Mouse (Mus musculus) cortical plate, adult 2 months (tissue): ENCODE results near the gene Vps13d. TPM values are rescaled to one million over a fixed set of nuclear protein-coding genes. Genes with fewer than 3 reads are reported as not detected.
A peak's percentile ranks its signal among the peaks of the same experiment; 100 is the strongest.

ENCODE experiments used
- H3K27ac ChIP-seq: fragments of 200-500 bp; 2 replicates; pipeline ENCODE4 v1.5.1; 2012; ENCODE audit warnings: low read length, control low read depth, inconsistent platforms; ENCODE audit not compliant: insufficient read depth
- H3K4me1 ChIP-seq: fragments of 200-500 bp; 2 replicates; pipeline ENCODE4 v1.6.1; 2011; ENCODE audit warnings: low read length; ENCODE audit not compliant: control insufficient read depth, insufficient read depth
- H3K4me3 ChIP-seq: fragments of 200-500 bp; 2 replicates; pipeline ENCODE4 v1.5.1; 2011; ENCODE audit warnings: mild to moderate bottlenecking, low read length, control low read depth; ENCODE audit not compliant: insufficient read depth
- CTCF ChIP-seq: fragments of 200-500 bp; IDR thresholded peaks from 2 replicates; pipeline ENCODE4 v1.5.1; 2011; ENCODE audit warnings: mild to moderate bottlenecking, control low read depth, low read length; ENCODE audit not compliant: insufficient read depth; ENCODE audit errors: extremely low read depth
- POLR2A ChIP-seq: fragments of 200-500 bp; IDR thresholded peaks from 2 replicates; pipeline ENCODE4 v1.6.1; 2011; ENCODE audit warnings: mild to moderate bottlenecking, low read length, control low read depth; ENCODE audit not compliant: insufficient read depth; ENCODE audit errors: extremely low read depth
- polyA plus RNA-seq: library from polyadenylated mRNA; depleted of rRNA; stranded (reverse); fragments of >200 nt; gene quantifications from 2 replicates; pipeline ENCODE4 v1.2.3, GENCODE M21; 2012; rRNA removed

Vps13d gene
- polyA plus RNA-seq = 48.0 and 50.2 TPM in 2 replicates

- peak within 1 kb of the TSS; percentile 93 for H3K4me3 ChIP-seq
- TF ChIP-seq CTCF (peak; percentile 69), POLR2A (peak; percentile 78)
- no peaks in the 10 kb centered on the region; the same call in 1 of the 2 replicates for H3K4me1 ChIP-seq
- peak within 1 kb of the TSS; percentile 41 for H3K27ac ChIP-seq
These were observed at the start of gene Vps13d for GRCm38 (mm10) chr4:145194559-145195162. Gene Vps13d (minus strand): TSS chr4:145195005.

- H3K27ac ChIP-seq = no peak overlapping the region
These were observed 48.0 kb upstream of the Vps13d start for GRCm38 (mm10) chr4:145242719-145243350.

GRCm38 (mm10) chr4:145240723-145241231, 46.0 kb upstream of the Vps13d start:
- Histone ChIP-seq H3K4me3 (no peak overlapping the region), H3K4me1 (no peaks in the 10 kb centered on the region; the same call in 1 of the 2 replicates), H3K27ac (peak overlapping the region; percentile 61; the same call in 1 of the 2 replicates)
- TF ChIP-seq CTCF = no peak
- no peak for TF ChIP-seq POLR2A

More at GRCm38 (mm10) chr4:145242719-145243350, 48.0 kb upstream of the Vps13d start:
- no peak overlapping the region for H3K4me3 ChIP-seq
- TF ChIP-seq CTCF (no peak), POLR2A (no peak)
- no peaks in the 10 kb centered on the region; the same call in 1 of the 2 replicates for H3K4me1 ChIP-seq

GRCm38 (mm10) chr4:145239049-145239830, 44.4 kb upstream of the Vps13d start:
- Histone ChIP-seq H3K4me1 (no peaks in the 10 kb centered on the region; the same call in 1 of the 2 replicates), H3K4me3 (no peak overlapping the region), H3K27ac (peak overlapping the region; percentile 37; the same call in 1 of the 2 replicates)
- TF ChIP-seq POLR2A (no peak), CTCF (no peak)

- H3K27ac ChIP-seq = no peak overlapping the region
- H3K4me3 ChIP-seq = no peak overlapping the region
- no peak for TF ChIP-seq CTCF
- TF ChIP-seq POLR2A = no peak
- H3K4me1 ChIP-seq = no peaks in the 10 kb centered on the region; the same call in 1 of the 2 replicates
These were observed 41.2 kb upstream of the Vps13d start for GRCm38 (mm10) chr4:145236027-145236426.

- H3K4me3 ChIP-seq = no peak overlapping the region
- peak overlapping the region; percentile 29 for H3K27ac ChIP-seq
- TF ChIP-seq CTCF (no peak), POLR2A (no peak)
- no peaks in the 10 kb centered on the region for H3K4me1 ChIP-seq
These were observed 38.9 kb upstream of the Vps13d start for GRCm38 (mm10) chr4:145233487-145234228.

GRCm38 (mm10) chr4:145231732-145232131, 36.9 kb upstream of the Vps13d start:
- no peak for TF ChIP-seq POLR2A
- TF ChIP-seq CTCF = no peak
- Histone ChIP-seq H3K4me1 (no peaks in the 10 kb centered on the region), H3K4me3 (no peak overlapping the region), H3K27ac (no peak overlapping the region)

- Histone ChIP-seq H3K27ac (no peak overlapping the region), H3K4me3 (no peak overlapping the region), H3K4me1 (no peaks in the 10 kb centered on the region)
- TF ChIP-seq POLR2A (no peak), CTCF (no peak)
These were observed 35.8 kb upstream of the Vps13d start for GRCm38 (mm10) chr4:145230647-145231046.

GRCm38 (mm10) chr4:145229524-145230163, 34.8 kb upstream of the Vps13d start:
- Histone ChIP-seq H3K27ac (0 out of 2 replicates have a peak overlapping the region, but pooled peaks have one; percentile 70), H3K4me1 (no peaks in the 10 kb centered on the region), H3K4me3 (no peak overlapping the region)
- TF ChIP-seq POLR2A = no peak
- no peak for TF ChIP-seq CTCF
